Mouse (Mus musculus) left cerebral cortex, postnatal 10 days (tissue): ENCODE results near the gene Ranbp17. TPM values are rescaled to one million over a fixed set of nuclear protein-coding genes. Genes with fewer than 3 reads are reported as not detected.
A peak's percentile ranks its signal among the peaks of the same experiment; 100 is the strongest.
"Not testable (repeated sequence)": the region's sequence is repeated elsewhere in the genome, so short reads cannot be mapped to it uniquely, and the experiment has no call there.

Experiments
- DNase-seq, 2 experiments: peaks; one replicate each; pipeline ENCODE4 v3.0.0; 2021 to 2022; ENCODE audit warnings: low spot score in 2 of 2, mixed read lengths in 1 of 2; ENCODE audit errors: extremely low spot score in 1 of 2
- intact Hi-C: fragments of 180-260 bp; cut with DNase I; formaldehyde crosslinking; loops from one replicate; pipeline ENCODE4 v1.15.1; 2025
- total RNA-seq, 2 experiments: library from RNA; stranded (reverse); gene quantifications; 2 replicates each; pipeline ENCODE4 v1.2.3; 2021

The Ranbp17 gene
- total RNA-seq, 2 experiments from 2014 or later = 9.6 to 10.8 TPM

- intact Hi-C loops = loop anchor here (10.0 kb wide), 1 partner anchor 259 kb away; no protein-coding TSS in a partner anchor
- DNase-seq = no peak
These were observed 79.7 kb downstream of the Ranbp17 start for GRCm38 (mm10) chr11:33433813-33434212.

GRCm38 (mm10) chr11:33428238-33428637, 85.3 kb downstream of the Ranbp17 start:
- intact Hi-C loops = not testable (repeated sequence)

GRCm38 (mm10) chr11:33427789-33428188, 85.8 kb downstream of the Ranbp17 start:
- intact Hi-C loops, DNase-seq: not testable (repeated sequence)

More at GRCm38 (mm10) chr11:33428238-33428637, 85.3 kb downstream of the Ranbp17 start:
- DNase-seq = not testable (repeated sequence)

- DNase-seq = no peak
- intact Hi-C loops = no loop called here
These were observed 91.3 kb downstream of the Ranbp17 start for GRCm38 (mm10) chr11:33422226-33422625.

GRCm38 (mm10) chr11:33404651-33405050, 108.9 kb downstream of the Ranbp17 start:
- DNase-seq = no peak
- intact Hi-C loops = no loop called here

- intact Hi-C loops = no loop called here
- no peak for DNase-seq
These were observed 114.2 kb downstream of the Ranbp17 start for GRCm38 (mm10) chr11:33399346-33399745.

GRCm38 (mm10) chr11:33398701-33399100, 114.8 kb downstream of the Ranbp17 start:
- no peak for DNase-seq
- intact Hi-C loops = no loop called here

- DNase-seq = no peak
- intact Hi-C loops = no loop called here
These were observed 117.3 kb downstream of the Ranbp17 start for GRCm38 (mm10) chr11:33396275-33396674.

GRCm38 (mm10) chr11:33394093-33394492, 119.5 kb downstream of the Ranbp17 start:
- DNase-seq = no peak
- intact Hi-C loops = no loop called here

- no peak for DNase-seq
- intact Hi-C loops = no loop called here
These were observed 124.9 kb downstream of the Ranbp17 start for GRCm38 (mm10) chr11:33388685-33389084.

GRCm38 (mm10) chr11:33361867-33362266, 151.7 kb downstream of the Ranbp17 start:
- DNase-seq = no peak
- intact Hi-C loops = no loop called here

- intact Hi-C loops = no loop called here
- no peak for DNase-seq
These were observed 164.3 kb downstream of the Ranbp17 start for GRCm38 (mm10) chr11:33349269-33349668.

- DNase-seq = no peak
These were observed 171.5 kb downstream of the Ranbp17 start for GRCm38 (mm10) chr11:33342061-33342460.

GRCm38 (mm10) chr11:33336552-33337121, 176.9 kb downstream of the Ranbp17 start:
- intact Hi-C loops = no loop called here
- DNase-seq = peak in 1 of 2 experiments; percentile 52

More at GRCm38 (mm10) chr11:33342061-33342460, 171.5 kb downstream of the Ranbp17 start:
- intact Hi-C loops = no loop called here

- intact Hi-C loops = no loop called here
- DNase-seq = no peak
These were observed 177.9 kb downstream of the Ranbp17 start for GRCm38 (mm10) chr11:33335616-33336015.

- intact Hi-C loops = no loop called here
- DNase-seq = no peak
These were observed 181.4 kb downstream of the Ranbp17 start for GRCm38 (mm10) chr11:33332137-33332536.

- no peak for DNase-seq
- intact Hi-C loops = no loop called here
These were observed 194.4 kb downstream of the Ranbp17 start for GRCm38 (mm10) chr11:33319006-33319611.

GRCm38 (mm10) chr11:33309566-33309965, 204.0 kb downstream of the Ranbp17 start:
- no peak for DNase-seq
- intact Hi-C loops = no loop called here

GRCm38 (mm10) chr11:33300859-33301258, 212.7 kb downstream of the Ranbp17 start:
- intact Hi-C loops = no loop called here
- no peak for DNase-seq

GRCm38 (mm10) chr11:33299371-33299770, 214.2 kb downstream of the Ranbp17 start:
- intact Hi-C loops = loop anchor here (5.0 kb wide), 1 partner anchor 122 kb away; no protein-coding TSS in a partner anchor

More at GRCm38 (mm10) chr11:33299371-33299770, 214.2 kb downstream of the Ranbp17 start:
- no peak for DNase-seq
